Mouse (Mus musculus) mammary gland, adult 2 months (tissue): ENCODE measurements around the gene Ei24. TPM values are rescaled to one million over a fixed set of nuclear protein-coding genes. Genes with fewer than 3 reads are reported as not detected.

Experiments
- polyA plus RNA-seq: library from polyadenylated mRNA; depleted of rRNA; stranded (reverse); fragments of >200 nt; gene quantifications from 2 replicates; pipeline ENCODE4 v1.2.3, GENCODE M21; 2012; ENCODE audit warnings: low replicate concordance; rRNA removed

The Ei24 gene
- 68.5 and 87.7 TPM in 2 replicates for polyA plus RNA-seq

GRCm38 (mm10) chr9:36796781-36797555 lies at the start of gene Ei24:
Gene Ei24, minus strand, starts transcription at chr9:36797393.

GRCm38 (mm10) chr9:36821644-36822000 lies 24.4 kb upstream of the Ei24 start, which contains the start of gene Fez1:
Gene Fez1, plus strand, starts transcription at chr9:36821864.

GRCm38 (mm10) chr9:36767203-36768143 lies 29.7 kb downstream of the Ei24 start, which contains the start of gene Stt3a:
Gene Stt3a, minus strand, starts transcription at chr9:36767679.

Other genes with a start within 250 kb of the Ei24 start
- gene Gm17689, start 214.8 kb downstream of the Ei24 start, polyA plus RNA-seq: not detected in 2 replicates
- not detected in 2 replicates for gene A630095E13Rik, start 154.0 kb downstream of the Ei24 start, polyA plus RNA-seq
- gene Acrv1, start 104.2 kb downstream of the Ei24 start, polyA plus RNA-seq: not detected in 2 replicates
- 0.14 and 0.48 TPM in 2 replicates for gene Chek1, start 70.3 kb downstream of the Ei24 start, polyA plus RNA-seq
- gene Stt3a, start 29.7 kb downstream of the Ei24 start, polyA plus RNA-seq: 127 and 309 TPM in 2 replicates
- gene Fez1, start 24.5 kb upstream of the Ei24 start, polyA plus RNA-seq: 1.9 and 2.6 TPM in 2 replicates